Mouse (Mus musculus) heart, embryonic 10.5 days (tissue): ENCODE measurements around the gene Gm6588. TPM values are rescaled to one million over a fixed set of nuclear protein-coding genes. Genes with fewer than 3 reads are reported as not detected.
"Not testable (repeated sequence)": the region's sequence is repeated elsewhere in the genome, so short reads cannot be mapped to it uniquely, and the experiment has no call there.

Source experiments
- DNase-seq: peaks from one replicate; pipeline ENCODE4 v3.0.0-alpha.2; 2017; ENCODE audit warnings: low spot score
- H3K27ac ChIP-seq: fragments of 300-500 bp; sonication (generic); 2 replicates; pipeline ENCODE4 v1.5.1; 2016; ENCODE audit warnings: mild to moderate bottlenecking
- H3K27me3 ChIP-seq: fragments of 300-500 bp; sonication (generic); 2 replicates; pipeline ENCODE4 v1.6.1; 2016; ENCODE audit warnings: mild to moderate bottlenecking; ENCODE audit not compliant: poor library complexity, insufficient read depth, severe bottlenecking
- H3K36me3 ChIP-seq: fragments of 300-500 bp; sonication (generic); 2 replicates; pipeline ENCODE4 v1.6.1; 2016; ENCODE audit warnings: mild to moderate bottlenecking, moderate library complexity
- H3K4me1 ChIP-seq: fragments of 300-500 bp; sonication (generic); 2 replicates; pipeline ENCODE4 v1.6.1; 2016; ENCODE audit warnings: mild to moderate bottlenecking
- H3K4me3 ChIP-seq: fragments of 300-500 bp; sonication (generic); 2 replicates; pipeline ENCODE4 v1.5.1; 2016; ENCODE audit warnings: mild to moderate bottlenecking, moderate library complexity
- H3K9me3 ChIP-seq: fragments of 300-500 bp; sonication (generic); 2 replicates; pipeline ENCODE4 v1.6.1; 2016; ENCODE audit warnings: mild to moderate bottlenecking, moderate library complexity
- WGBS: fragments of 180-500 bp; shearing (Covaris S2); methylation state at CpG from one replicate; pipeline ENCODE4 v1.1.7; 2016; 5-methylcytosine and 5-hydroxymethylcytosine counted together
- polyA plus RNA-seq: library from polyadenylated mRNA; unstranded; fragments of >200 nt; fragmentation: Nextera tagmentation; extraction: Ambion mirVana; gene quantifications from 2 replicates; pipeline ENCODE4 v1.2.1, GENCODE M21; 2016

Gene Gm6588
- 0.11 TPM in 1 of 2 replicates, not detected in the other for polyA plus RNA-seq

DNA sequence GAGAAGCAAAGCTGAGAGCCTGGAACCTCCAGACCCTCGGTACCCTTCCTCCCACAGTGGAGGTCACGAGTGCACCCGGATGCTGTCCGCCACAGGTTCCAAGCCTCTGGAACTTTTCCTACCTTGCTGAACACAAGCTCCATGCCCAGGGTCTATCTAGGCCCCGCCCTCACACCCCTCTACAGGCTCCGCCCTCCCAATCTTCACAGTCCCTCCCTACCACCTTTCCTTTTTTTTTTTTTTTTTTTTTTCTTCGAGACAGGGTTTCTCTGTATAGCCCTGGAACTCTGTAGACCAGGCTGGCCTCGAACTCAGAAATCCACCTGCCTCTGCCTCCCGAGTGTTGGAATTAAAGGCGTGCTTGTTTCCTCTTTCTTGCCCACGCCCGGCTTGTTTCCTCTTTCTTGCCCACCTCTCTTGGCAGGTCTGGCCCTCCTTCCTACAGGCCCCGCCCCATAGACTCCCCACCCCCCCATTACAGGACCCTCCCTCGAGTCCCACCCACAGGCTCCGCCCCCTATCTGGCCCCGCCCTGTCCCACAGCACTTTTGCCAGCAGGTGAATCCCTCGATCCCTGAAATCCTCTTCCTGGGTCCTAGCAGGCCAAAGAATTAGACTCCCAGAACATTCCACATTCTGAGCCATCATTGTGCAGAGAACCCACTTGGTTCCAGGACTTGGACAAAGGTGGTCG lies at the start of gene Gm6588:
Gm6588 (plus strand) TSS at position 680 of the 694 bp plus-strand sequence.
- no peaks in the 10 kb centered on the region for H3K9me3 ChIP-seq
- no peaks in the 10 kb centered on the region for H3K4me1 ChIP-seq
- H3K4me3 ChIP-seq: no peak within 1 kb of the TSS
- H3K27ac ChIP-seq: no peak within 1 kb of the TSS
- H3K36me3 ChIP-seq: no peaks in the 10 kb centered on the region
- DNase-seq: no peak
- WGBS: 49% methylated on average over 18 of the region's 18 CpGs
- H3K27me3 ChIP-seq: peaks cover 69% of the 10 kb centered on the region

GRCm38 (mm10) chr5:112402437-112402836 lies 46.8 kb upstream of the Gm6588 start:
- 59% methylated on average over 3 of the region's 3 CpGs for WGBS
- Histone ChIP-seq H3K36me3 (no peaks in the 10 kb centered on the region), H3K27me3 (peaks cover 21% of the 10 kb centered on the region; the same call in 1 of the 2 replicates), H3K9me3 (no peaks in the 10 kb centered on the region), H3K4me1 (peaks cover 6% of the 10 kb centered on the region), H3K4me3 (no peak overlapping the region), H3K27ac (no peak overlapping the region)
- no peak for DNase-seq

DNA sequence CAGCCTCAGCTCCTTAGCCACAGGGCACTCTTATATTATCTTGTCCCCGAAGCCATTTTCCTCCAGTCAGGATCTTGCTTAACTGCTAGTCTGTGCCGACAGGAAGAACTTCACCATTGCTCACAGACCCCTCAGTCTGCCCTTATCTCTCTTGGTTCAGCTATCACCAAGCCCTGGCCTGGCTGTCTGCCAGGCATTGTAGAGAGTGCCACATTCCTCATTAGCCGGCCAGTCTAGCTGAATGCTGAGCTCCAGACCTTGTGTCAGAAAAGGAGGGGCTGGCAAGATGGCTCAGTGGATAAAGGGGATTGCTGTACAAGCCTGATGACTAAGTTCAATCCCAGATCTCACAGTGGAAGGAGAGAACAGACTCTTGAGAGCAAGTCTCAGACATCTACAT lies 43.2 kb upstream of the Gm6588 start:
- Histone ChIP-seq H3K36me3 (no peaks in the 10 kb centered on the region), H3K9me3 (no peaks in the 10 kb centered on the region), H3K4me3 (no peak overlapping the region), H3K27me3 (peaks cover 39% of the 10 kb centered on the region), H3K4me1 (peaks cover 6% of the 10 kb centered on the region), H3K27ac (no peak overlapping the region)
- 22% methylated on average over 3 of the region's 3 CpGs for WGBS
- DNase-seq: peak; percentile 81

- Histone ChIP-seq H3K36me3 (no peaks in the 10 kb centered on the region), H3K4me3 (no peak overlapping the region)
- 63% methylated on average over 5 of the region's 5 CpGs for WGBS
These were observed 40.0 kb upstream of the Gm6588 start for GRCm38 (mm10) chr5:112409274-112409673.

DNA sequence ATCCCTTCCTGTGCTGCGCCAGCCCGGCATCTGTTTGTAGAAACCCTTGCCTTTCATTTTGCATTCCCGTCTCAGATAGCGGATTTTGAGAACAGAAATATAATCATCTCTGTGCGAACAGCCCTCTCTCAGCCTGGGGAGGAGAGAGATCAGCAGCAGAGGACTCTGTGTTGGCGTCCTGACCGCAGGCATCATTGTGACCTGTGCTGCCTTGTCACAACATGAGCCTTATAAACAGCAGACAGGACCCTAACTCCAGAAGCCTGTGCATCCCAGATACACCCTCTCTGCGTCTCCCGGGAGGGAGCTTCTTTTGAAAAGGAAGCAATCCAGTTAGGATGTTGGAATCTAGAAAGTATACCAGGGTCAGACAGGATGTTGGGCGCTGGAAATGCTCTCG lies 38.2 kb upstream of the Gm6588 start:
- Histone ChIP-seq H3K27ac (no peak overlapping the region), H3K9me3 (0 out of 2 replicates have a peak, but pooled peaks cover 3% of the 10 kb centered on the region), H3K36me3 (no peaks in the 10 kb centered on the region), H3K4me1 (peaks cover 14% of the 10 kb centered on the region), H3K4me3 (no peak overlapping the region), H3K27me3 (peaks cover 47% of the 10 kb centered on the region)
- no peak for DNase-seq
- 45% methylated on average over 11 of the region's 11 CpGs for WGBS

More at GRCm38 (mm10) chr5:112409274-112409673, 40.0 kb upstream of the Gm6588 start:
- H3K27me3 ChIP-seq: peaks cover 50% of the 10 kb centered on the region
- H3K27ac ChIP-seq: no peak overlapping the region
- DNase-seq: no peak
- H3K4me1 ChIP-seq: peaks cover 19% of the 10 kb centered on the region
- H3K9me3 ChIP-seq: 0 out of 2 replicates have a peak, but pooled peaks cover 3% of the 10 kb centered on the region

- no peak for DNase-seq
- Histone ChIP-seq H3K4me1 (peaks cover 13% of the 10 kb centered on the region; the same call in 1 of the 2 replicates), H3K9me3 (0 out of 2 replicates have a peak, but pooled peaks cover 3% of the 10 kb centered on the region), H3K36me3 (no peaks in the 10 kb centered on the region), H3K4me3 (peak overlapping the region; percentile 28; the same call in 1 of the 2 replicates), H3K27ac (peak overlapping the region; percentile 9; the same call in 1 of the 2 replicates), H3K27me3 (peaks cover 54% of the 10 kb centered on the region)
- WGBS: 16% methylated on average over 19 of the region's 19 CpGs
These were observed 37.5 kb upstream of the Gm6588 start for GRCm38 (mm10) chr5:112411514-112412335.

GRCm38 (mm10) chr5:112412781-112413180 lies 36.4 kb upstream of the Gm6588 start:
- H3K4me3 ChIP-seq, H3K27ac ChIP-seq, H3K9me3 ChIP-seq, DNase-seq, H3K36me3 ChIP-seq: not testable (repeated sequence)
- Histone ChIP-seq H3K4me1 (peaks cover 13% of the 10 kb centered on the region; the same call in 1 of the 2 replicates), H3K27me3 (peaks cover 60% of the 10 kb centered on the region)
- 72% methylated on average over 4 of the region's 4 CpGs for WGBS

GRCm38 (mm10) chr5:112416673-112417072 lies 32.6 kb upstream of the Gm6588 start:
- Histone ChIP-seq H3K9me3 (0 out of 2 replicates have a peak, but pooled peaks cover 3% of the 10 kb centered on the region), H3K4me1 (peaks cover 7% of the 10 kb centered on the region; the same call in 1 of the 2 replicates), H3K4me3 (no peak overlapping the region), H3K27ac (no peak overlapping the region), H3K36me3 (no peaks in the 10 kb centered on the region), H3K27me3 (peaks cover 53% of the 10 kb centered on the region; the same call in 1 of the 2 replicates)
- 64% methylated on average over 5 of the region's 5 CpGs for WGBS
- no peak for DNase-seq

DNA sequence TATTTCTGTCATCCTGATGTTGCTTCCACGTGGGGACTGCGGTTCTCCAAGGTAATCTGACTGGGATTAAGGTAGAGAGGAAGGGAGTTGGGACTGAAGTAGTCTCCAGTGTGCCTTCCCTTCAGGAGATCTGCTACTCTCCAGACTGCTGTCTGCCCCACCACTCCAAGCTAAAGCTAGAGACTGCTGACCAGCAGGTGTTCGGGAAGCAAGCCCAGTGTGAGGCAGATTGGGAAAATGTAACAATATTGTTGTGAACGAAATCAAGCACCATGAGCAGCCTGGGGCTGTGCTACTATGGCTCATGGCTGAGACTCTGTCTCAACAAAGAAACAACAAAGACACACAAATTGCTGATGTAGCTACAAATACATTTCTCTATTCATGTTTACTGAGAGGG lies 31.2 kb upstream of the Gm6588 start:
- H3K27ac ChIP-seq: no peak overlapping the region
- 0 out of 2 replicates have a peak, but pooled peaks cover 3% of the 10 kb centered on the region for H3K9me3 ChIP-seq
- DNase-seq: no peak
- H3K4me3 ChIP-seq: no peak overlapping the region
- WGBS: 55% methylated on average over 4 of the region's 4 CpGs
- H3K4me1 ChIP-seq: no peaks in the 10 kb centered on the region
- H3K27me3 ChIP-seq: peaks cover 56% of the 10 kb centered on the region
- H3K36me3 ChIP-seq: no peaks in the 10 kb centered on the region

DNA sequence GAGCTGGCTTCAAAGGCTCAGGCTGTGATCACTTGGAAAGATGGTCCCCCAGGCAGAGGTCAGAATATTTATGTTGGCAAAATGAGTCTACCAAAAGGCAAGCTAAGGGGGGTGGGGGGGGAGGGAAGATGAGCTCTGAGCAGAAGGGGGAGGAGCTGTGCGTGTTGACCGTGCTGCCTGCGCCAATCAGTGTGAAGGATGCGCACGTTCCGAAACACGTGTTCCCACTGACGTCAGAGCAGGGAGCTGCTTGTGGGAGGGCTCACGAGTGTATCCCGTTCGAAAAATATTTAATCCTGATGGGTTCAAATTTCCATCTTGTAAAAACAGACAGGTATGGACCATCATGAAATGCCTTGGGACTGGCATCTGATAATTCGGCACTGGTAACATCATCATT lies 29.7 kb upstream of the Gm6588 start:
- Histone ChIP-seq H3K9me3 (no peaks in the 10 kb centered on the region), H3K27me3 (peaks cover 72% of the 10 kb centered on the region), H3K4me1 (no peaks in the 10 kb centered on the region), H3K4me3 (no peak overlapping the region), H3K36me3 (no peaks in the 10 kb centered on the region), H3K27ac (no peak overlapping the region)
- DNase-seq: no peak
- 27% methylated on average over 12 of the region's 12 CpGs for WGBS

DNA sequence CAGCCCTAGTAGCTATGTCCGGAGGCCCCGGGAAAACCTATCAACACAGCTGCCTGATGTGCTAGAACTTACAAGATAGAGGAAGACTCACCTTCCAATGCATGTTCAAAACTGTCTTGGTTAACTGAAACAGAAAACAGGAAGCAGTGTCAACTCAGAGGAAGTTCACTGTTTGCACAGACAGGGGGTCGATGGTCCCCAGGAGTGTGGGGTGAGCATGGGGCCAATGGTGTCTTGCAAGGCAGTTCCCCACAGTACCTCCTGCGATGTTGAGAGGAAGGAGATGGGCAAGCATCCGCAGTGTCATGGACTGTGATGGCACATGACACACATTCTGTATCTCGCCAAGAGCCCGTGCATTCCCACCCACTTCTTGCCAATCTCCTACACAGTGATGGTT lies 22.6 kb upstream of the Gm6588 start:
- no peaks in the 10 kb centered on the region for H3K36me3 ChIP-seq
- H3K9me3 ChIP-seq: no peaks in the 10 kb centered on the region
- no peak overlapping the region for H3K4me3 ChIP-seq
- H3K27me3 ChIP-seq: peaks cover 94% of the 10 kb centered on the region
- H3K27ac ChIP-seq: no peak overlapping the region
- 79% methylated on average over 7 of the region's 7 CpGs for WGBS
- peaks cover 4% of the 10 kb centered on the region; the same call in 1 of the 2 replicates for H3K4me1 ChIP-seq
- no peak for DNase-seq

DNA sequence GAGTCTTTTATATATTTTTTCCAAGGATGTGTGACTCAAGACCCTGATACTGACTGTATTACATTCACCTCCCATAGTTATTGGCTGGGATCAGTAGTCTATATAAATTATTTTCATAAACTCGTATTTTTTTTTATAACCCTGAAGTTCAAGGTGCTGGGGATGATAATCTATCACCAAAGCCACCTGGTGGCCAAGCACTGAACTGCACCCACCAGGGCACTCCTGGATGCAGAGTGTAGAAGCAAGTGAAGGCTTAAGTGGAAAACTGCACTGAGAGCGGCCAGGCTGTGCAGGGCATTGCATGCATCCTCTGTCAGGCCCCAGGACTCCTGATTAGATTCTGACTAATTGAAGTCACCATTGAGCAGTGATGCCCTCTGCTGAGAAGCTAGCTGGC lies 21.9 kb upstream of the Gm6588 start:
- Histone ChIP-seq H3K36me3 (no peaks in the 10 kb centered on the region), H3K27ac (no peak overlapping the region), H3K4me1 (peaks cover 4% of the 10 kb centered on the region; the same call in 1 of the 2 replicates), H3K27me3 (peaks cover 94% of the 10 kb centered on the region), H3K9me3 (no peaks in the 10 kb centered on the region), H3K4me3 (no peak overlapping the region)
- DNase-seq: no peak
- WGBS: 40% methylated on average over 2 of the region's 2 CpGs

GRCm38 (mm10) chr5:112428944-112429343 lies 20.3 kb upstream of the Gm6588 start:
- WGBS: 17% methylated on average over 19 of the region's 19 CpGs
- peaks cover 88% of the 10 kb centered on the region for H3K27me3 ChIP-seq
- no peaks in the 10 kb centered on the region for H3K36me3 ChIP-seq
- peaks cover 4% of the 10 kb centered on the region; the same call in 1 of the 2 replicates for H3K4me1 ChIP-seq
- DNase-seq: peak; percentile 87
- H3K9me3 ChIP-seq: no peaks in the 10 kb centered on the region
- no peak overlapping the region for H3K27ac ChIP-seq
- H3K4me3 ChIP-seq: peak overlapping the region; percentile 30; the same call in 1 of the 2 replicates
